Mouse (Mus musculus) midbrain, embryonic 10.5 days (tissue): ENCODE measurements around the gene Fcnb. TPM values are rescaled to one million over a fixed set of nuclear protein-coding genes. Genes with fewer than 3 reads are reported as not detected.
A peak's percentile ranks its signal among the peaks of the same experiment; 100 is the strongest.

Experiments
- DNase-seq: peaks from one replicate; pipeline ENCODE4 v3.0.0-alpha.2; 2017; ENCODE audit warnings: low spot score
- H3K27ac ChIP-seq: fragments of 300-500 bp; sonication (generic); replicated peaks from 2 replicates; pipeline ENCODE4 v1.5.1; 2016; ENCODE audit warnings: mild to moderate bottlenecking
- H3K27me3 ChIP-seq: fragments of 300-500 bp; sonication (generic); 2 replicates; pipeline ENCODE4 v1.6.1; 2016; ENCODE audit warnings: low read depth, mild to moderate bottlenecking; ENCODE audit not compliant: poor library complexity, severe bottlenecking
- H3K36me3 ChIP-seq: fragments of 300-500 bp; sonication (generic); 2 replicates; pipeline ENCODE4 v1.6.1; 2016; ENCODE audit warnings: mild to moderate bottlenecking, moderate library complexity
- H3K4me1 ChIP-seq: fragments of 300-500 bp; sonication (generic); 2 replicates; pipeline ENCODE4 v1.6.1; 2016
- H3K4me3 ChIP-seq: fragments of 300-500 bp; sonication (generic); 2 replicates; pipeline ENCODE4 v1.5.1; 2016; ENCODE audit warnings: mild to moderate bottlenecking, moderate library complexity
- H3K9me3 ChIP-seq: fragments of 300-500 bp; sonication (generic); replicated peaks from 2 replicates; pipeline ENCODE4 v1.6.1; 2016; ENCODE audit warnings: mild to moderate bottlenecking
- WGBS: fragments of 180-500 bp; shearing (Covaris S2); methylation state at CpG from one replicate; pipeline ENCODE4 v1.1.7; 2016; 5-methylcytosine and 5-hydroxymethylcytosine counted together
- polyA plus RNA-seq: library from polyadenylated mRNA; unstranded; fragments of >200 nt; fragmentation: Nextera tagmentation; extraction: Ambion mirVana; gene quantifications from 2 replicates; pipeline ENCODE4 v1.2.1, GENCODE M21; 2016

Fcnb gene
- polyA plus RNA-seq, 1 experiment from 2014 or later: not detected

DNA sequence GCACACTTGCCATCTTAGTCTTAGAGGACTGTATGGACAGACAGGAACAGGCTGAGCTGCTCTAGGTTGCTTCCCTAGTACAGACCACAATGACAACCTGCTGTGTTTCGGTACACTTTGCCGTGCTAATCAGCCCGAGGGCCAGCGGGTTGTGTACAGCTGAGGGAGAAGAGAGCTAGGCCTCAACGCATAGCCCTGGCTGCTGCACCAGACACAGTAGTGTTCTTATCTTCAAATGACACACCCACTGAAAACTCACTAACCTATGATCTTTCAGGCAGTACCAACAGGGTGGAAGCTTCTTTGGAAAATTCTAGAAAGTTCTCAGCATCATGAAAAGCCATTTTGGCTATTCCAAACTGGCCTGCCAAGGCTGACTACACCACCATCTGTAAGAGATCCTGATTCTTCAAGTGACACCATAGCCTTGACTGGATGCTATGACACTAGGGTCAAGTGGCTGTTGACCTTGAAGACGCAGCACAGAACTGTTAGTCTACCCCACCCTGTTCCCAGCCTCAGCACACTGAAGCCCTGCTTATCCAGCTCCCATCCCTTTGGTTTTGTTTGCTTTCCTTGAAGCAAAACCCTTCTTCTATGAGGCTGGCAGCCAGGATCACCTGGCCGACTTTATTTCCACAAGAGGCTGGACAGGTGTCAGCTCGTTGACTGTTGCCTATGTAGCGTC is 16.3 kb upstream of the Fcnb start:
- H3K4me3 ChIP-seq: no peak overlapping the region
- no peaks in the 10 kb centered on the region for H3K36me3 ChIP-seq
- H3K9me3 ChIP-seq: no peaks in the 10 kb centered on the region
- no peak for DNase-seq
- H3K4me1 ChIP-seq: peaks cover 19% of the 10 kb centered on the region
- 89% methylated on average over 9 of the region's 9 CpGs for whole genome bisulfite sequencing
- H3K27ac ChIP-seq: no peak overlapping the region; the same call in 1 of the 2 replicates
- peaks cover 20% of the 10 kb centered on the region for H3K27me3 ChIP-seq

DNA sequence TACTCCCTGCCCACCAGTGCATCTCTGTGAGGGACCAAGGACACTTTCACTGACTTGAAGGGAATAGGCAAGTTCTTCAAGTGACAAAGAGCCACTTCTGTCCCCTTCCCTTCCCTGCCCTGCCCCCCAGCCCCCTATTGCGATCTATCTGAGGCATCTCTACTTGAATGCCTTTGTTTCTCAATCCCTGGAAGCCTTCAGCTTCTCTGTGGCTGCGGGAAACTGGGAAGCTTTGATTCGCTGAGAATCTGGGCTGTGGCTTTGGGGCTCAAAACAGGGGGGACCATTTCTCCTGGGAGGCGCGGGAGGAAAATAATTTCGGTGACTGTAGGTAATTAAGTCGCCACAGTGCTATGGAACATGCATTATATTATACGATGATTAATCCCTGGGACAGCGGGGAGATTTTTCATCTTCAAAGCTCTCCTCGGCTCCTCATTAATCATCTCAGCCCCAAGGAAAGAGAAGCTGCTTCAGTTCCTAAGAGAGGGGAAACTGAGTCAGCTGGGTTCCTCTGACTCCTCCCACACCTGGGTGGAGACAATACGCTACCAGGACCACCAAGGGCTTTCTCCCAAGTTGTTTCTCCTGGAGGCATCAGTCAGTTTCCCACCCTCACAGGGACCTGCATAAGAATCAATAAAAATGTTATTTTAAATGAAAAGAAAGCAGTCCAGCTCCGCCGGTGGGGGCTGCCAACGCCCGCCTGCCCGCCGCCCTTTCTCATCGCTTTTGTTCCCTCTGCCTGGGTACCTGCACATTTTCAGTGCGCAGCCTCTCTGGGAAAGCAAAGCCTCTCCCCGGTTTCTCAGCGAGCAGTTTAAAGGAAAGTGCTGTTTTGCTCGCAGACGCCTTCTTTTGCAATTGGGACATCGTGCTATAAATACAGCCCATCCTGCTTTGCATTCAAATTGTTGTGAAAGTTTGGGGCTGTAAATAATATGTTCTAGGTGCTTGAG is 14.1 kb upstream of the Fcnb start:
- H3K27ac ChIP-seq: peak overlapping the region; percentile 77
- no peaks in the 10 kb centered on the region for H3K9me3 ChIP-seq
- H3K4me3 ChIP-seq: peak overlapping the region; percentile 50
- 7% methylated on average over 24 of the region's 24 CpGs for WGBS
- peak; percentile 39 for DNase-seq
- H3K4me1 ChIP-seq: peaks cover 25% of the 10 kb centered on the region
- peaks cover 20% of the 10 kb centered on the region for H3K27me3 ChIP-seq
- no peaks in the 10 kb centered on the region for H3K36me3 ChIP-seq

DNA sequence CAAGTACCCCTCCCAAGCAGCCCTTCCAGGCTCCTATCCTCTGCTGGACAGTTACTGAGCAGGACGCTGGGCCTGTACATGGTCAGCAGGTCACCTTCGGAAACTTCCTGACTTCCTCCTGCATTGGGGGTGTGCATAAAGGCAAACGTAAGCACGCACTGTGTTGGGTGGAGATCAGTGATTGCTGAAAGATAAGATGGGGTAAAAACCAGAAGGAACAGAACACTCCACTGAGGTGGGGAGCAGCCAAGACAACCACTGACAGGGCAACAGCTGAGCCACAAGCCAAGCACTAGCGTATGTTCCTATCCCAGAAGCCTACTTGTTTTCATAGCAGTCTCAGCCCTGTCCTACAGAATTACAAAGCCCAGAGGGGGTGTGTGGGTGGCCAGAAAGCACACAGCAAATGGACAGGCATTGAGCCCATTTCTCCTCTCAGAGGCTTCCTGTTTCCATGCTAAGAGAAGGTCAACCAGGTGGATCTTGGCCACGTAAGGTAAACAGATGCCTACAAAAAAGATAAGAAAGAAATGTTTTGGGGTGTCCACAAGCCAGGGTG is 12.1 kb upstream of the Fcnb start:
- Histone ChIP-seq H3K27ac (no peak overlapping the region), H3K4me1 (peaks cover 25% of the 10 kb centered on the region), H3K36me3 (no peaks in the 10 kb centered on the region), H3K27me3 (peaks cover 20% of the 10 kb centered on the region), H3K9me3 (no peaks in the 10 kb centered on the region), H3K4me3 (no peak overlapping the region)
- WGBS: 94% methylated on average over 6 of the region's 6 CpGs
- DNase-seq: no peak

DNA sequence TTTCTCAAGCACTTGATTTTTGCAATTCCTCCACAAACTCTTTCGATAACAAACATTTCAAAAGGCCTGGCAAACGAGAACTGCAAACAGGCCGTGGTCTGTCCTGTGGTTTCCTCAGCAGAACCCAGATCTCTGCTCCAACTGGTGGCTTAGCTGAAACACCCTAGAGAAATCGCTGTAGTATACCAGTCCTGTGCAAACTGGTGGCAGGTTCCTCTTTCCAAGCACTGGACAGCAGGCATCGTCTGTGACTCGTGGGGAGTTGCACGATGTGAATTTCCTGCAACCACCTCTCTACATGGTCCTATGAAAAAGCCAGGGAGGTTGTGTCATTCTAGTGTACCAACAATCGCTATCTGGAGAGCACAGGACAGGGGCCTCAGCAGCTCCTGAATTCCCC is 7.4 kb upstream of the Fcnb start:
- no peak for DNase-seq
- Histone ChIP-seq H3K36me3 (no peaks in the 10 kb centered on the region), H3K9me3 (no peaks in the 10 kb centered on the region), H3K27me3 (no peaks in the 10 kb centered on the region), H3K4me3 (no peak overlapping the region), H3K4me1 (peaks cover 24% of the 10 kb centered on the region), H3K27ac (no peak overlapping the region)
- 88% methylated on average over 8 of the region's 8 CpGs for WGBS

DNA sequence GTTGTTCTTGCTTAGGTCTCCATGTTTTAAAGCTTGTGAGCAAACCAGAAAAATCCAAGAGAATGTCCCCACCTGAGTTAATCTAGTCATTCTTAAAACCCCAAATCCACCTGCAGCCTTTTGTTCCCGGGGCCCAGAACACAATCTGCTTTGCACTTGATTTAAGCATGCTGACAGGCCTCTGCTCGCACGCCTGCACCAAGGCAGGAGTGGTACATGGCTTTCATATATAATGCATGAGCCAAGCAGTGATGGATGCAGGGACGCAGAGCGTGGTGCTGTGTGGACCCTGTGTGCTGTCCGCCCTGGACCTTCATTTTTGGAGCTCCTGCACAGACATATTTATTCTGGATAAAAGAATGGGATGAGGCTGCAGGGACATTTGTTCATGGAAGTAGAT is 6.4 kb upstream of the Fcnb start:
- DNase-seq: no peak
- no peaks in the 10 kb centered on the region for H3K9me3 ChIP-seq
- H3K27ac ChIP-seq: peak overlapping the region; percentile 56; the same call in 1 of the 2 replicates
- no peaks in the 10 kb centered on the region for H3K27me3 ChIP-seq
- no peak overlapping the region for H3K4me3 ChIP-seq
- 83% methylated on average over 6 of the region's 6 CpGs for WGBS
- peaks cover 24% of the 10 kb centered on the region for H3K4me1 ChIP-seq
- H3K36me3 ChIP-seq: no peaks in the 10 kb centered on the region

DNA sequence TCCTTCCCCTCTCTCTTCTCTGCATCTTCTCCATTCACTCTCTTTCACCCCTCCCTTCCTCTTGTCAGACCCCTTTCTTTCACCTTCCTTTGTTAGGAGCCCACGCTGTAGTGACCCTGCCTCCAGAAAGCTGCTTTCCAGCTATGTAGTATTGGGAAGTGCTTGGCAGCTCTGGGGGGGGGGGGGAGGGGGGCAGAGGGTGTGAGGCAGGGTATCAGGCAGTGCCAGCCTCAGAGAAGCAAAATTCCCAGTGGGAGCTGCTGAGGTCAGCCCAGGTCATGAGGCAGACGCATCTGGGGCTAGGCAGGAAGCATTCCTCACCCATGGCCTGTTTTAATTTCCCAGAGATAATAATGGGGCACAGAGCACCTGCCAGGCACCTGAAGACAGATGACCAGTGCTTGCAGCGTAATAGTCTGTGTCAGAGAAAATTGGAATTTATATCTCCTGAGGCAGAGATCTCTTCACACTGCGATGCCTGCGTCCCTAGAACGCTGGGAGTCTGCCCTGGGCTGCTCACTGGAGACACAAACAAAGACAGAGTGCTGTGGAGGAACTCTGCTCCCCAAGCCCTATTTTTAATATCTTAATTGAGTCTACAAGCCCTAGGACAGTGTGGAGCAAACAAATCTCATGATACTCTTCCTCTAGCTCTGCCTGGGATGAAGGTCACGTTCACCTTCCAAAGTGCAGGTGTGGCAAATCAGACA is 5.8 kb upstream of the Fcnb start:
- Histone ChIP-seq H3K4me1 (peaks cover 24% of the 10 kb centered on the region), H3K27me3 (no peaks in the 10 kb centered on the region), H3K4me3 (no peak overlapping the region), H3K9me3 (no peaks in the 10 kb centered on the region), H3K27ac (peak overlapping the region; percentile 56), H3K36me3 (no peaks in the 10 kb centered on the region)
- WGBS: 66% methylated on average over 7 of the region's 7 CpGs
- no peak for DNase-seq

DNA sequence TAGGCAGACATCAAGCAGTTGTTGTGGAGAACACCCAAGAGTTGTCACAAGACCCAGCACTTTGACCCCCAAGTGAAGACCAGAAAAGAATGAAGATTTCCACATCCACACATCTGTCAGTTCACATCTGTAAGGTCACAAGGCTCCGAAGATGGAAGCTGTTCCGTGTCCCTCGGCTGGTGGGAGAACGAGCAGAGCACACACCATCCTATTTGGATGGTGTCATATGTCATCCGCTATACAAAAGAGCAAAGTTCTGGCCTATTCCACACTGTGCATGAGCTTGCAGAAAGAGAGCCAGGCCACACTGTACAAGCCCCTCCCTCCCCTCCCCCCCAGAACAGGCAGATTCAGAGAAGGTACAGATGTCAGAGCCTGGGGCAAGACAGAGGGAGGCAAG is 4.4 kb upstream of the Fcnb start:
- no peaks in the 10 kb centered on the region for H3K9me3 ChIP-seq
- H3K4me3 ChIP-seq: no peak overlapping the region
- peaks cover 19% of the 10 kb centered on the region for H3K4me1 ChIP-seq
- H3K27me3 ChIP-seq: no peaks in the 10 kb centered on the region
- no peak for DNase-seq
- 80% methylated on average over 5 of the region's 5 CpGs for WGBS
- no peak overlapping the region for H3K27ac ChIP-seq
- H3K36me3 ChIP-seq: no peaks in the 10 kb centered on the region

DNA sequence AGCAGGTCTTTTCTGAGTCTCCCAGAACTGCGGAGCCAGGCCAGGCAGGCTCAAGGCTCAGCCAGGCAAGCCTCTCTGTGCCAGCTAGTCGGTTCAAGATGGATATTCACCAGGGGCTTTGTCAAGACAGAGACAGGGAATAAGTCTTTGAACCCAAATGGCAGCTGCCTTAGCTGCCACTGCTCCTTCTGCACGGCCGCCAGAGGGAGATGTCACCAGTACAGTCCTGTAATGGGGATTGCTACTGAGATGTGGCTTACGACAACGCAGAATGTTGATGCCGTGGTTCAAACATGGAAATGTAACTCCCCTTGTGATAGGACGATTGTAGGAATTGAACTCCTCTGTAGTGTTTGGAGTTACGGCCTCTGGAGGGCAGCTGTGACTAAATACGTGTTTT is 1.4 kb upstream of the Fcnb start:
- Histone ChIP-seq H3K9me3 (no peaks in the 10 kb centered on the region), H3K27ac (no peak overlapping the region), H3K36me3 (no peaks in the 10 kb centered on the region), H3K4me3 (no peak overlapping the region), H3K27me3 (no peaks in the 10 kb centered on the region), H3K4me1 (peaks cover 12% of the 10 kb centered on the region)
- no peak for DNase-seq
- WGBS: 80% methylated on average over 10 of the region's 10 CpGs

DNA sequence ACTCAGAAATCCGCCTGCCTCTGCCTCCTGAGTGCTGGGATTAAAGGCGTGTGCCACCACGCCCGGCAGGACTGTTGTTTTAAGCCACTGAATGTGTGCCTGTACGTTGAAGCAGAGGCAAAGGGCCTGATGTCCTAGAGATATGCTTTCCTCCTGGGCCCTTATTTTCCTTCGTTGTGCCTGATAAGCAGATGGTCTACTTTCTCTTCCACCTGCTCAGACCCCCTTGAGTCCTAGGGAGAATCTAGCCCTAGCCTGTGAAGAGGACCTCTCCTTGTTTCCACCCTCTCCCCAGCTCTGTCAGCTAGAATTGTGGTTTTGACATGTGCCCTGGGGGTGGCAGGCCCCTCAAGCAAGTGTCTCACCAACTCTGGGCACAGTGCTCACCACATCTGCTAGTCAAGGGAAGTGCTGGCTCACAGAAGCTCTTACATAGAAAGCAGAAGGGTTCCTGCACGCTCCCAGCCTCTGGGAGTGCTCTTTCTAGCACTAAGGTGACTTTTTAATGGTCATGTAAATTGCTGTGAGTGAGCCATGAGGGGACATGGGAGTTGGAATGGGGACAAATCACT is 9.0 kb downstream of the Fcnb start:
- DNase-seq: no peak
- Histone ChIP-seq H3K4me3 (no peak overlapping the region), H3K36me3 (no peaks in the 10 kb centered on the region), H3K4me1 (no peaks in the 10 kb centered on the region), H3K27ac (no peak overlapping the region), H3K27me3 (no peaks in the 10 kb centered on the region), H3K9me3 (0 out of 2 replicates have a peak, but pooled peaks cover 4% of the 10 kb centered on the region)
- 78% methylated on average over 7 of the region's 7 CpGs for WGBS

DNA sequence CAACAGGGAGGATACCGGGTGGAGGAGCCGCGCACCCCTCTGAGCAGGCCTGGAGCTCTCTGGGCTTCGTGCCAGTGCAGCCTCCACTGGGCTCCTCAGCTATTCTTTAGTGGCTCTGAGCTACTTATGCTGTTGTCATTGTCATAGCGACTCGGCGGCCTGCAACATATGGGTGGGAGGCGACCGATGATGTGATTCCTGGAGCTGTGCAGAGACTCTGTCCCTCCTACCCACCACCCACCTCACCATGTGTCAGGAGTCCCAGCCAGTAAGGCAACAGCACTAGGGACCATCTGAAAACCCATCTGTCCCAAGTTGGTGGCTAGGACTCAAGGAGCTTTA is 16.2 kb downstream of the Fcnb start:
- Histone ChIP-seq H3K27me3 (no peaks in the 10 kb centered on the region), H3K9me3 (no peaks in the 10 kb centered on the region), H3K36me3 (no peaks in the 10 kb centered on the region), H3K27ac (peak overlapping the region; percentile 38; the same call in 1 of the 2 replicates), H3K4me1 (peaks cover 8% of the 10 kb centered on the region; the same call in 1 of the 2 replicates), H3K4me3 (no peak overlapping the region)
- WGBS: 87% methylated on average over 9 of the region's 9 CpGs
- DNase-seq: no peak

DNA sequence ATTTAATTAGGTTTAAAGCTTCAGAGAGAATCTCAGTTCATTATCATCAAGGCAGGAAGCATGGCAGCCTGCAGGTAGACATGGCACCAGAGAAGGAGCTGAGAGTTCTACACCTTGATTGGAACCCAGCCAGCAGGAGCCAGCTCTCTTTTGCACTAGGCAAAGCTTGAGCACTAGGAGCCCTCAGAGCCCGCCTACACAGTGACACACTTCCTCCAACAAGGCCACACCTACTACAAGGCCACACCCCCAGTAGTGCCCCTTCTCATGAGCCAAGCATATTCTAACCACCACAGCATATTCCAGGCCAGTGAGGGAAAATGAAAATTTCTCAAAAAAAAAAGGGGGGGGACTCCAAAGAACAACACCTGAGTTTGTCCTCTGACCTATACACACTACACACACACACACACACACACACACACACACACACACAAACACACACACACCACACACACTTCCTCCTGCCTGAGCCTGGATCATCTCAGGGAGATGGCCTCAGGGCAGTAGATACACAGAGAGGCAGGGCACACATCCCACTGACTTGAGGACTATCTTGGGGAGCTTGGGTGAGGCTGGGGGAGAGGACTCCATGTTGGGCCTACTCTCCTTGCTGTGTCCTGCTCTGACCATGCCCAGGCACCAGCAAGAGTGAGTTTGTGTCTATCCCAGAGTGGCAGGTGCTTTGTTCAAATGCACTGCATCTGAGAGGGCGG is 16.7 kb downstream of the Fcnb start:
- WGBS: 100% methylated on average over 2 of the region's 2 CpGs
- H3K27ac ChIP-seq: peak overlapping the region; percentile 55; the same call in 1 of the 2 replicates
- H3K36me3 ChIP-seq: no peaks in the 10 kb centered on the region
- H3K27me3 ChIP-seq: no peaks in the 10 kb centered on the region
- H3K4me3 ChIP-seq: no peak overlapping the region
- DNase-seq: no peak
- peaks cover 8% of the 10 kb centered on the region; the same call in 1 of the 2 replicates for H3K4me1 ChIP-seq
- no peaks in the 10 kb centered on the region for H3K9me3 ChIP-seq
